Mouse (Mus musculus) erythroblast, embryonic 14.5 days (primary cell): ENCODE measurements around the gene Scn4b. TPM values are rescaled to one million over a fixed set of nuclear protein-coding genes. Genes with fewer than 3 reads are reported as not detected.

Experiments used
- H3K27me3 ChIP-seq: 2 replicates; pipeline ENCODE4 v1.6.1; 2012; ENCODE audit warnings: inconsistent platforms; ENCODE audit not compliant: control insufficient read depth
- H3K36me3 ChIP-seq: 2 replicates; pipeline ENCODE4 v1.6.1; 2012; ENCODE audit warnings: mild to moderate bottlenecking, inconsistent platforms; ENCODE audit not compliant: control insufficient read depth
- H3K4me1 ChIP-seq: 2 replicates; pipeline ENCODE4 v1.6.1; 2012; ENCODE audit warnings: inconsistent platforms; ENCODE audit not compliant: control insufficient read depth
- H3K4me3 ChIP-seq: replicated peaks from 2 replicates; pipeline ENCODE3; 2012; ENCODE audit warnings: moderate library complexity, mild to moderate bottlenecking, inconsistent platforms
- H3K9me3 ChIP-seq: 2 replicates; pipeline ENCODE4 v1.6.1; 2012; ENCODE audit warnings: low read length, inconsistent platforms, mixed read lengths; ENCODE audit not compliant: control insufficient read depth
- GATA1 ChIP-seq: IDR thresholded peaks from 2 replicates; pipeline ENCODE4 v1.6.1; 2012; ENCODE audit warnings: low read length, inconsistent platforms, mixed read lengths
- TAL1 ChIP-seq: IDR thresholded peaks from 3 replicates; pipeline ENCODE4 v1.6.1; 2012; ENCODE audit warnings: low read length, inconsistent platforms, mixed read lengths
- polyA plus RNA-seq: library from polyadenylated mRNA; stranded (reverse); fragments of >175 nt; gene quantifications from 2 replicates; pipeline ENCODE4 v1.2.3, GENCODE M21; 2012

Gene Scn4b
- polyA plus RNA-seq, 1 experiment, result not detected

GRCm38 (mm10) chr9:45121769-45122168 is 16.4 kb upstream of the Scn4b start:
- H3K9me3 ChIP-seq, result no peaks in the 10 kb centered on the region
- TF ChIP-seq GATA1 (no peak), TAL1 (no peak)
- no peaks in the 10 kb centered on the region for H3K4me1 ChIP-seq
- no peak overlapping the region for H3K4me3 ChIP-seq
- peaks cover 3% of the 10 kb centered on the region; the same call in 1 of the 2 replicates for H3K27me3 ChIP-seq
- H3K36me3 ChIP-seq, result no peaks in the 10 kb centered on the region

GRCm38 (mm10) chr9:45122209-45122761 is 15.9 kb upstream of the Scn4b start:
- Histone ChIP-seq H3K36me3 (no peaks in the 10 kb centered on the region), H3K4me3 (no peak overlapping the region), H3K9me3 (no peaks in the 10 kb centered on the region), H3K27me3 (peaks cover 3% of the 10 kb centered on the region; the same call in 1 of the 2 replicates), H3K4me1 (no peaks in the 10 kb centered on the region)
- no peak for TF ChIP-seq GATA1
- TF ChIP-seq TAL1, result no peak

- H3K27me3 ChIP-seq, result no peaks in the 10 kb centered on the region
Observed at GRCm38 (mm10) chr9:45125211-45125610, 13.0 kb upstream of the Scn4b start.

GRCm38 (mm10) chr9:45126941-45127340 is 11.3 kb upstream of the Scn4b start:
- H3K27me3 ChIP-seq, result no peaks in the 10 kb centered on the region
- TF ChIP-seq GATA1 (no peak), TAL1 (no peak)
- H3K9me3 ChIP-seq, result no peaks in the 10 kb centered on the region
- H3K4me3 ChIP-seq, result no peak overlapping the region
- no peaks in the 10 kb centered on the region for H3K4me1 ChIP-seq
- no peaks in the 10 kb centered on the region for H3K36me3 ChIP-seq

More at GRCm38 (mm10) chr9:45125211-45125610, 13.0 kb upstream of the Scn4b start:
- no peaks in the 10 kb centered on the region for H3K4me1 ChIP-seq
- TF ChIP-seq TAL1, result no peak
- no peak for TF ChIP-seq GATA1
- no peak overlapping the region for H3K4me3 ChIP-seq
- no peaks in the 10 kb centered on the region for H3K36me3 ChIP-seq
- H3K9me3 ChIP-seq, result no peaks in the 10 kb centered on the region

- H3K9me3 ChIP-seq, result no peaks in the 10 kb centered on the region
- no peaks in the 10 kb centered on the region for H3K4me1 ChIP-seq
- no peak overlapping the region for H3K4me3 ChIP-seq
- H3K27me3 ChIP-seq, result peaks cover 2% of the 10 kb centered on the region
- TF ChIP-seq GATA1 (no peak), TAL1 (no peak)
- no peaks in the 10 kb centered on the region for H3K36me3 ChIP-seq
Observed at GRCm38 (mm10) chr9:45130119-45130518, 8.1 kb upstream of the Scn4b start.

GRCm38 (mm10) chr9:45133484-45134310 is 4.5 kb upstream of the Scn4b start:
- no peak for TF ChIP-seq TAL1
- TF ChIP-seq GATA1, result no peak
- Histone ChIP-seq H3K4me3 (no peak overlapping the region), H3K27me3 (peaks cover 38% of the 10 kb centered on the region), H3K9me3 (no peaks in the 10 kb centered on the region), H3K36me3 (no peaks in the 10 kb centered on the region), H3K4me1 (no peaks in the 10 kb centered on the region)

GRCm38 (mm10) chr9:45136442-45137169 is 1.6 kb upstream of the Scn4b start:
- Histone ChIP-seq H3K9me3 (no peaks in the 10 kb centered on the region), H3K4me1 (no peaks in the 10 kb centered on the region), H3K27me3 (peaks cover 55% of the 10 kb centered on the region), H3K36me3 (no peaks in the 10 kb centered on the region), H3K4me3 (no peak overlapping the region)
- no peak for TF ChIP-seq GATA1
- no peak for TF ChIP-seq TAL1

GRCm38 (mm10) chr9:45139082-45139481 is 887 bp downstream of the Scn4b start:
- TF ChIP-seq TAL1 (no peak), GATA1 (no peak)
- H3K4me3 ChIP-seq, result no peak overlapping the region
- H3K4me1 ChIP-seq, result no peaks in the 10 kb centered on the region
- no peaks in the 10 kb centered on the region for H3K36me3 ChIP-seq
- no peaks in the 10 kb centered on the region for H3K9me3 ChIP-seq
- H3K27me3 ChIP-seq, result peaks cover 61% of the 10 kb centered on the region

GRCm38 (mm10) chr9:45140945-45141344 is 2.8 kb downstream of the Scn4b start:
- no peaks in the 10 kb centered on the region for H3K9me3 ChIP-seq
- no peaks in the 10 kb centered on the region for H3K4me1 ChIP-seq
- TF ChIP-seq TAL1, result no peak
- no peak for TF ChIP-seq GATA1
- no peaks in the 10 kb centered on the region for H3K36me3 ChIP-seq
- no peak overlapping the region for H3K4me3 ChIP-seq
- H3K27me3 ChIP-seq, result peaks cover 65% of the 10 kb centered on the region
